Mouse (Mus musculus) mesoderm, embryonic 11.5 days (tissue): ENCODE measurements around the gene Msantd2.

Source experiments
- DNase-seq: peaks from one replicate; pipeline ENCODE4 v3.0.0-alpha.2; 2012; ENCODE audit warnings: low read depth, low spot score

Gene Msantd2

DNA sequence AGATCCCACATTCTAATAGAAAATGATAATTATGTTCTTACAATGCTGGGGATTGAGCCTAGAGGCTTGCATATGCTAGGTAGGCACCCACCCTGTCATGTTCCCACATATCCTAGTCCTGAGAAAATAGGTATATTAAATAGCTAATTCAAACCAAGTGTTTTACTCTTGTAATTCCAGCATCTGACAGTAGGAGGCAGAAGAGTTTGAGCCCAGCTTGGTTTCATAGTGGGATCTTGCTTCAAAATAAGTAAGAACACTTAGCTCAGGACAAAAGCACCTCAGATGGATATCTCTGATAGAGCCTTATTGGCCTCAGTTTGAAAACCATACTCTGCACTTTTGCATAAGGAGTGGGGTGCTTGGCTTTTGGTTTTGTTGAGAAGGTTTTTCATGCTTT is 15.2 kb downstream of the Msantd2 start:
- DNase-seq = no peak

DNA sequence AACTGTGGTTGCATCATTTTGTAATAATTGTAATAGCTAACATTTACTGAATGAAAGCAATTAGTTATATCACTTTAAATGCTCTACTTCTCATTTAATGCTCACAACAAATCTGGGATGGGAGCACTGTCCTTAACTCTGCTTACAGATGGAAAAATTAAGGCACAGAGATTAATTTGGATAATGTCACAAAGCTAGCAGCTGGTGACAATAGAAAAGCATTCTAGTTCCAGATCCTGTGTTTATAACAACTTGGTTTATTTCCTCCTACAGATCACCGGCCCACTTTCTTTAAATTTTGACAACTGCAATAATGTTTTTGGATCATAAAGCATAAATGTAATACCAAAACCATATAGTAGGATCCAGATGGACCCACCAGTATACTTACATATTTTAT is 16.9 kb downstream of the Msantd2 start:
- DNase-seq = no peak

- DNase-seq = no peak
These were observed 23.0 kb downstream of the Msantd2 start for GRCm38 (mm10) chr9:37512097-37512496.

- DNase-seq = no peak
These were observed 25.3 kb downstream of the Msantd2 start for GRCm38 (mm10) chr9:37514456-37514855.

DNA sequence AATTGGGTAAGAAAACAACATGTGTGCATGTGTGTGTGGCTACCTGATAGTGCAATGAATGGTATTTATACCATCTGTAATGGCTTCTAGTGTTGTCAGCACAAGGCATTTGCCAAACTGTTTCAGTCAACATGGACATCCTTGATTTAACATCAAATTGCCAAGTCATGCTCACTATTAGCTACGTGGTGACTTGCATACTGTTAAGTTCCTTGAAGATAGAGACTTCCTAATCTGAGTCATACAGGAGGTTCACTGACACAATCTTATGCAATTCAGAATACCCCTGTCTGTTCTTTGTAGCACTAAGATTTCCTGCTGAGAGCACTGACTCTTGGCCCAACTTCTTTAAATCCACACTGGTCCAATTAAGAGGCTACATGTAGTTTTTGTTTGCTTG is 28.3 kb downstream of the Msantd2 start:
- DNase-seq = no peak

DNA sequence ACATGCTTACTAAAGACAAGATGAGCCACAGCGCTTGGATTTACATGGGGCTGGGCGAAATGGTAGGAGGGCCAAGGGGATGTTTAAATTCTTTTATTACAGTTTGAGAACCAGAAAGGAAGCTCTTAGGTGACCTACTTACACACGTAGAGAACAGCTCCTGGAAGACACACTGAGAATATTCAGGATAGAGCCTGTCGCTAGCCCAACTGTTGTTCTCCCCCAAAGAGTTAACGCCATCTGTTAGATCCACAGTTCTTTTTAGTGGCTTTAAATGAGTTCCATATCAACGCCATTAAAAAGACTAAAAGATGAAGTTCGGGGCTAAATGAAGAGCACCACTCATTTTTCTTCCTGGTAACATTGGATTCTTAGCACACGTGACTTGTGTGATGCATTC is 29.9 kb downstream of the Msantd2 start:
- DNase-seq = no peak

GRCm38 (mm10) chr9:37519995-37520394 is 30.9 kb downstream of the Msantd2 start:
- no peak for DNase-seq

GRCm38 (mm10) chr9:37525461-37525860 is 36.3 kb downstream of the Msantd2 start:
- no peak for DNase-seq

DNA sequence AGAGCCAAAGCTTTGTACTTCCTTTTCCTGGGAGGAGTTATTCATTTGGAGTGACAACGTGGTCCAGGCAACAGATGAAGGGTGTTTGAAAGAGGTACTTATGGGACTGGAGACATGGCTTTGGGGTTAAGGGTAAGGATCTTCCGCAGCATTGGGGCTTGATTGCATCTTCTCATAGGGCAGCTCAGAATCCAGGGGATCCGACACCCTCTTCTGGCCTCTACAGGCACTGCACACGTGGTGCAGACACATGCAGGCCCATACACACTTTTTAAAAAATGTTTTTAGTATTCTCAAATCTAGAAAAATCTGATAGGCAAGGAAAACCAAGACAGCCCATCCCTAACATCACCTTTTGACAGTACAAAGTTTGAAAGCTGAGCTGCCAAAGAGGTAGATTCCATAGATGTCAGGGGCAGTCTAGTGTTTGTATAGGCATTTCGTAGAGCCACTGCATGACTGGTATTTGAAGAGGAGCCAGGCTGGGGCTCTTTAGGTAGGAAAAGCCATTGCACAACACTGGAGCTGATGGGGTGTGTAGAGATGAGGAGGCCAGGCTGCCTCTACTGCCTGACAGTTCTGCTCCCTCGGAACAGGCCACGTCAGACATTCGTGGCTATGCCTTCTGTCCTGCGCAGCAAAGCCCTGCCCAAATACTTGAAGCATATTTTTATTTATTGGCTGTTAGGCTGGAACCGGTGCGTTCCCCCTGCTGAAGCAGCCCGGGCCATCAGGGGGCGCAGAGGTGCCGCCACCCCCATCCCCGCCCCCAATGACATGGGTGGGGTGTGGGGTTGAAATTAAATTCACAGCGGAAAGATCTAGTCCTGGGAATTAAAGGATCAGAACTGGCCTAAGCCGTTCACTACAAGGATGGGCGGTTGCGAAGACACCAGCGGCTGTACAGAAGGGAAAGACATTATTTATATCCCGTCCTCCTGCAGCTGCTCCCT is 37.6 kb downstream of the Msantd2 start:
- DNase-seq = no peak

DNA sequence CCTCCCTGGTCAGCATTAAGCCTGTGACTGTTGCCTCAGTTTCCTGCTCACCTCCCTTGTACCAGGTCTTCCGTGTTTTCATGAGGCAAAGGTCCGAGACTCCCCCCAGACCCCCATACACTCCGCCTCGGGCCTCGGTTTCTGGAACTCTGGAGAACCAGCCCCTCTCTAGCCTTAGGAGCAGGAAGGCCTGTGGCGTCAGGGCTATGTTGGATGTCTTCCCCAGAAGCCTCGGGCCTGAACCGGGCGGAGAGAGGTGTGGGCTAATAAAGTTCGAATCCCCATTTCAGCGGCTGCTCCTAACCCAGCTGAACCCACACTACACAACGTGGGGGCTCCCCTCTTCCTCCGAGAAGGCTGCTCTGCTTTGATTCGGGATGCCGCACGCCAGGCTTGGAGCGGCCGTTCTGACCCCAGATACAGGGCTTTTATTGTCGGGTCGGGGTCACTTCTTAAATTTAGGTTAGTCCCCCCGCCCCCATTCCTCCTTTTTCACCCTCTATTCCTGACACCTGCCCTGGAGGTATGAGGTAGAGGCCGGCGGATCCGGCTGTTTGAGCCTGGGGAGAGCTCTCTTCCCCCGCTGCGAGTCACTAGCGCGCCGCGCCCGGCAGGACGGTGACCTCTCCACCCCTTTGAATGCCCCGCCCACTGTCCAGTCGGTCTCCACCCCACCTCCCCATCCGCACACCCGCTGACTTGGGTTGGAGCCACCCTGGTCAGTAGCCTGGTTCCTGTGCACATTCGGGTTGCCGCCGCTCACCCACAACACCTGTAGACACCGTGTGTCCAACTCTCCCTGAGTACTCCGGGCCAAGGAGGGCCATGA is 38.5 kb downstream of the Msantd2 start, which contains the start of gene Esam:
Esam (plus strand) TSS at position 683 of the 829 bp plus-strand sequence.
- no peak for DNase-seq

GRCm38 (mm10) chr9:37528225-37528970 is 39.3 kb downstream of the Msantd2 start:
- no peak for DNase-seq

- peak; percentile 52 for DNase-seq
These were observed 41.1 kb downstream of the Msantd2 start for GRCm38 (mm10) chr9:37530031-37530887.

DNA sequence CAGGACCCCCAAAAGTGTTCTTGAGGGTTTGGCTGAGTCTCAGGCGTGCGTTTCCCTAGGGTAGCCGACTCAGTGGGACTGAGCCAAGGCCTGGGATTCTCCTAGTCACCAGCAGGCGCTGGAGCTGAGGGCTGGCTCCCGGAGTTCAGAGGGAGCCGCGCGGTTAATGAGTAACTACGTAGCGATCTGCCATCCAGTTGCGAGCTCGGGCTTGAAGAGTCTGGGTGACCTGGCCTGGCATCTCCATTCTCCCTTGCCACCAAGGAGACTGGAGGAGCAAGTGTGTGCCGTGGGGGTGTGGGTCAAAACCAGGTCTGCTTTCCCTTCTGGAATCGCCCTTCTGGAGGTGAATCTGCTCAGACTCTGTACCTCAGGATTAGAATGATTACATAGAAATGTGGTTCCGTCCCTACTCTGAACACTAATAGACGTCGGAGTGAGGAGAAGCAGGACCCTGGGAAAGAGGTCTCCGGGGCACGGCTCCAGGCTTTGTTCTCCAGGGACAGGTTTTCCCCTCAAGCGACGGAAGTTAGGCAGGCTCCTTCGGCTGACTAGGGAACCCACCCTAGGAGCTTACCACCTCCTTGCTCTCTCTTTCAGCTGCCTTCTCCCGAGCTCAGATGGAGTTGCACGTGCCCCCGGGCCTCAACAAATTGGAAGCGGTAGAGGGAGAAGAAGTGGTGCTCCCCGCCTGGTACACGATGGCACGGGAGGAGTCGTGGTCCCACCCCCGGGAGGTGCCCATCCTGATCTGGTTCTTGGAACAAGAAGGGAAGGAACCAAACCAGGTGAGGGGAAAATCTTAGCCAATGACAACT is 42.0 kb downstream of the Msantd2 start:
- DNase-seq = peak; percentile 74

DNA sequence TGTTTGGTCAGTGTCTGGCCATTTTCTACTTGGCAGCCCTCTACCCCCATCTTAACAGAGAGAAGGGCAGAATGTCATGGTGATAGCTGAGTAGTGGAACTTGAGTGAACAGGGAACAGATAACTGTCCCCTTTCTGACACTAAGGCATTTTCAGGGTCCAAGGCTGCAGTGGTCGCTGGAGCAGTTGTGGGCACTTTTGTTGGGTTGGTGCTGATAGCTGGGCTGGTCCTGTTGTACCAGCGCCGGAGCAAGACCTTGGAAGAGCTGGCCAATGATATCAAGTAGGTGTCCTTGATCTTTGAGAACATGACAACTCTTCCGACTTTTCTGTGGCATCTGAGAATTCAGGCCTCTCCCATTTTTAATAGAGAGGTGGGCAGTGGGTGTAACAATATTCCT is 47.7 kb downstream of the Msantd2 start:
- DNase-seq = no peak

GRCm38 (mm10) chr9:37537658-37538250 is 48.6 kb downstream of the Msantd2 start:
- DNase-seq = no peak

DNA sequence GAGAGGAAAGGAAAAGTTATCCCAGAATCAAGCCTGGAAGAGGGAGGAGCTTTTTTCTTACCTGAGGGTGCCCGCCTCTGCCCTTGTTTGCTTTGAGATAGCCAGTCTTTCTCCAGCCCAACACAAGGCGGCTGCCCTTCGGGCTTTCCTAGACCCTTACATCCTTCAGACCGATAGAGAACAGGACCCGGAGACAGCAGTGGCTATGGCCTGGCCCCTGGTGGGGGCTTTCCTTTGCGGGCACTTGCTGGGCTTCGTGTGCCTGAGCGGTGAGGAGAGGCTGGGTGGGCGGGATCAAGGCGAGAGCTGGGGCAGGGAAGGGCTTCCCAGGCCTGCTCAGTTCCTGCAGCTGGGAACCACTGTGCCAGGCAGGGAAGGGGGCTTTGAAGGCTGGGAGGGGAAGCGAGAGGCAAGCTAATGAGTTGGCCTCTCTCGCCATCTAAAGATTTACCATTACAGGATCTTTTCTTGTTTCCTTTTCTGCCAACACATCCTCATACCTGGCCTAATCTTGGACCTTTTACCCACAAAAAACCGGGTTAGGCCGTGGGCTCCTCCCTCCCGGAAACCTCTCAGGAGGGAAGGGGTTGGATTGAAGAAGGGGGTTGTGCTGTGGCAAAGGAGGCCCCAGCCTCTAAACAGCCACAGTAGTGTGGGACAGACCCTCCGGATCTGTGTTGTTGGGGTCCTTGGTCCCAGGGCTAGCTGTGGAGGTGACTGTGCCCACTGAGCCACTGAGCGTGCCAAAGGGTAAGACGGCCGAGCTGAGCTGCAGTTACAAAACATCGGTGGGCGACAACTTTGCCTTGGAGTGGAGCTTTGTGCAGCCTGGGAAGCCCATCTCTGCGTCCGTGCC is 50.3 kb downstream of the Msantd2 start, which contains the start of gene Vsig2:
Vsig2 (plus strand) TSS at position 86 of the 856 bp plus-strand sequence.
- no peak for DNase-seq

DNA sequence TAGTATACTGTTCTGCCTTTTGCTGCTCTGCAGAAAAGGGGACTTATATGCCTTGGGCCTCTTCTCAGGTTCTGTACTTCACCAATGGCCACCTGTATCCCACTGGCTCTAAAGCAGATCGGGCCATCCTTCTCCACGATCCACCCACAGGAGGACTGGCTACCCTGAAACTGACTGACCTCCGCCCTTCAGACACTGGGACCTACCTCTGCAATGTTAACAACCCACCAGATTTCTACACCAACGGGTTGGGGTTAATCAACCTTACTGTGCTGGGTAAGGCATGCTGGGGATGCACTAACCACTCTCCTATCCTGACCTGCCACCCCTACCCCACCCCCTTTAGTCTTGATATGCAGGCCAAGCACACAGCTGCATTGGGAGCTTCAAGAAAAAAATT is 51.1 kb downstream of the Msantd2 start:
- DNase-seq = no peak
